Mouse (Mus musculus) hindbrain, postnatal 0 days (tissue): ENCODE data around the gene Adam15. TPM values are rescaled to one million over a fixed set of nuclear protein-coding genes. Genes with fewer than 3 reads are reported as not detected.

Experiments used
- ATAC-seq: fragments of 200-750 bp; cut with Nextera tagmentation; 2 replicates; pipeline ENCODE4 v1.8.0; 2017; ENCODE audit warnings: mild to moderate bottlenecking, moderate TSS enrichment, moderate library complexity
- DNase-seq: peaks from one replicate; pipeline ENCODE4 v3.0.0-alpha.2; 2015; ENCODE audit warnings: low spot score
- H3K27ac ChIP-seq: fragments of 300-500 bp; sonication (generic); 2 replicates; pipeline ENCODE4 v1.5.1; 2014; ENCODE audit warnings: mild to moderate bottlenecking
- H3K27me3 ChIP-seq: fragments of 300-500 bp; sonication (generic); 2 replicates; pipeline ENCODE4 v1.6.1; 2014; ENCODE audit warnings: low read length, mixed read lengths; ENCODE audit not compliant: insufficient read depth
- H3K36me3 ChIP-seq: fragments of 300-500 bp; sonication (generic); 2 replicates; pipeline ENCODE4 v1.6.1; 2014; ENCODE audit warnings: low read length, mixed read lengths; ENCODE audit not compliant: insufficient read depth
- H3K4me1 ChIP-seq: fragments of 300-500 bp; sonication (generic); 2 replicates; pipeline ENCODE4 v1.6.1; 2014; ENCODE audit warnings: antibody characterized with exemption, low read length, mixed read lengths; ENCODE audit not compliant: insufficient read depth
- H3K4me2 ChIP-seq: fragments of 300-500 bp; sonication (generic); 2 replicates; pipeline ENCODE4 v1.6.1; 2014; ENCODE audit warnings: low read depth, mild to moderate bottlenecking, low read length, moderate library complexity, mixed read lengths
- H3K4me3 ChIP-seq: fragments of 300-500 bp; sonication (generic); 2 replicates; pipeline ENCODE4 v1.5.1; 2014; ENCODE audit warnings: low read length
- H3K9ac ChIP-seq: fragments of 300-500 bp; sonication (generic); replicated peaks from 2 replicates; pipeline ENCODE4 v1.6.1; 2014; ENCODE audit warnings: mild to moderate bottlenecking, low read length, moderate library complexity, mixed read lengths
- H3K9me3 ChIP-seq: fragments of 300-500 bp; sonication (generic); 2 replicates; pipeline ENCODE4 v1.6.1; 2016; ENCODE audit warnings: low read length, mixed read lengths
- CTCF ChIP-seq: IDR thresholded peaks from 2 replicates; pipeline ENCODE4 v1.5.1; 2016; ENCODE audit warnings: antibody characterized with exemption, control low read depth, low read depth
- WGBS: fragments of 180-500 bp; shearing (Covaris S2); extraction: QIAGEN DNeasy Blood & Tissue Kit; methylation state at CpG from one replicate; pipeline ENCODE4 v1.1.7; 2014; 5-methylcytosine and 5-hydroxymethylcytosine counted together
- polyA plus RNA-seq: library from polyadenylated mRNA; unstranded; fragments of >200 nt; fragmentation: Nextera tagmentation; extraction: Ambion mirVana; gene quantifications from 2 replicates; pipeline ENCODE4 v1.2.1, GENCODE M21; 2015
- total RNA-seq: library from RNA; depleted of rRNA; stranded (reverse); fragments of >200 nt; gene quantifications from 2 replicates; pipeline ENCODE4 v1.2.3, GENCODE M21; 2014

Adam15 gene
- total and polyA plus RNA-seq, 2 experiments from 2014 or later = 73.2 to 94.4 TPM

- Histone ChIP-seq H3K27me3 (no peaks in the 10 kb centered on the region), H3K27ac (no peak overlapping the region), H3K4me1 (0 out of 2 replicates have a peak, but pooled peaks cover 3% of the 10 kb centered on the region), H3K9ac (no peak overlapping the region), H3K4me2 (no peak overlapping the region), H3K4me3 (no peak overlapping the region), H3K36me3 (no peaks in the 10 kb centered on the region), H3K9me3 (no peaks in the 10 kb centered on the region)
- DNase-seq (peak; percentile 82), ATAC-seq (peak; percentile 10; the same call in 1 of the 2 replicates)
- WGBS = 22% methylated on average over 5 of the region's 5 CpGs
- peak; percentile 91 for TF ChIP-seq CTCF
Observed at GRCm38 (mm10) chr3:89354816-89355511, 5.2 kb upstream of the Adam15 start.

- Histone ChIP-seq H3K9ac (no peak overlapping the region), H3K4me1 (0 out of 2 replicates have a peak, but pooled peaks cover 7% of the 10 kb centered on the region), H3K27ac (no peak overlapping the region), H3K9me3 (no peaks in the 10 kb centered on the region), H3K36me3 (no peaks in the 10 kb centered on the region), H3K4me2 (no peak overlapping the region), H3K4me3 (no peak overlapping the region), H3K27me3 (no peaks in the 10 kb centered on the region)
- DNase-seq (no peak), ATAC-seq (no peak)
- TF ChIP-seq CTCF = no peak
- WGBS = 74% methylated on average over 5 of the region's 5 CpGs
Observed at GRCm38 (mm10) chr3:89351271-89351670, 1.5 kb upstream of the Adam15 start.

GRCm38 (mm10) chr3:89348911-89349868, 606 bp downstream of the Adam15 start:
- DNase-seq (peak; percentile 36), ATAC-seq (peak; percentile 45)
- no peaks in the 10 kb centered on the region for H3K9me3 ChIP-seq
- TF ChIP-seq CTCF = no peak
- under 1% methylated on average over 38 of the region's 38 CpGs for WGBS
- peak overlapping the region; percentile 69 for H3K4me3 ChIP-seq
- H3K9ac ChIP-seq = peak overlapping the region; percentile 74
- H3K4me1 ChIP-seq = 0 out of 2 replicates have a peak, but pooled peaks cover 7% of the 10 kb centered on the region
- no peaks in the 10 kb centered on the region for H3K27me3 ChIP-seq
- H3K36me3 ChIP-seq = 0 out of 2 replicates have a peak, but pooled peaks cover 4% of the 10 kb centered on the region
- H3K4me2 ChIP-seq = peak overlapping the region; percentile 96
- peak overlapping the region; percentile 86 for H3K27ac ChIP-seq

GRCm38 (mm10) chr3:89347916-89348315, 1.9 kb downstream of the Adam15 start:
- no peak for DNase-seq
- peaks cover 4% of the 10 kb centered on the region; the same call in 1 of the 2 replicates for H3K36me3 ChIP-seq
- TF ChIP-seq CTCF = no peak
- H3K4me3 ChIP-seq = no peak overlapping the region
- 81% methylated on average over 1 of the region's 1 CpGs for WGBS
- no peaks in the 10 kb centered on the region for H3K27me3 ChIP-seq
- no peaks in the 10 kb centered on the region for H3K9me3 ChIP-seq
- 0 out of 2 replicates have a peak, but pooled peaks cover 7% of the 10 kb centered on the region for H3K4me1 ChIP-seq
- H3K9ac ChIP-seq = no peak overlapping the region
- H3K27ac ChIP-seq = no peak overlapping the region
- no peak for ATAC-seq
- H3K4me2 ChIP-seq = no peak overlapping the region

- Histone ChIP-seq H3K9ac (no peak overlapping the region), H3K4me3 (no peak overlapping the region), H3K27me3 (no peaks in the 10 kb centered on the region), H3K36me3 (peaks cover 4% of the 10 kb centered on the region; the same call in 1 of the 2 replicates), H3K4me1 (0 out of 2 replicates have a peak, but pooled peaks cover 7% of the 10 kb centered on the region), H3K27ac (no peak overlapping the region), H3K4me2 (no peak overlapping the region), H3K9me3 (no peaks in the 10 kb centered on the region)
- no peak for TF ChIP-seq CTCF
- DNase-seq (no peak), ATAC-seq (no peak)
- WGBS = 82% methylated on average over 10 of the region's 10 CpGs
Observed at GRCm38 (mm10) chr3:89346815-89347540, 2.8 kb downstream of the Adam15 start.

- H3K4me2 ChIP-seq = no peak overlapping the region
- ATAC-seq = no peak
Observed at GRCm38 (mm10) chr3:89343279-89343678, 6.5 kb downstream of the Adam15 start.

More at GRCm38 (mm10) chr3:89343279-89343678, 6.5 kb downstream of the Adam15 start:
- Histone ChIP-seq H3K27me3 (no peaks in the 10 kb centered on the region), H3K4me3 (no peak overlapping the region), H3K4me1 (0 out of 2 replicates have a peak, but pooled peaks cover 5% of the 10 kb centered on the region), H3K36me3 (peaks cover 4% of the 10 kb centered on the region; the same call in 1 of the 2 replicates), H3K9me3 (no peaks in the 10 kb centered on the region), H3K9ac (no peak overlapping the region), H3K27ac (no peak overlapping the region)
- WGBS = 69% methylated on average over 7 of the region's 7 CpGs
- no peak for DNase-seq
- TF ChIP-seq CTCF = no peak
